Comparison of ENCODE assay signal across 9 mouse cellular contexts in genomic region chr9:123156910-123157361, GRCm38 (mm10). TPM values are rescaled to one million over a fixed set of nuclear protein-coding genes. Genes with fewer than 3 reads are reported as not detected.
DNase-seq lines count a peak whose midpoint lies in the region; ATAC-seq lines count a peak whose summit lies in the region.
"Had no signal": no experiment of that assay in that cellular context is flagged by ENCODE, and none has a peak within 500 bp of the region (broad histone marks: within the 10 kb centered on the region; RNA-seq: fewer than 3 reads in every experiment).

No protein-coding gene starts in this region.

- H3K27me3 ChIP-seq in embryonic facial prominence, embryonic 11.5 days (ENCODE audit: control insufficient read depth, insufficient read depth, low read length): no peaks in the 10 kb centered on the region
- H3K27me3 ChIP-seq in heart, embryonic 11.5 days (ENCODE audit: control insufficient read depth, insufficient read depth, low read length): peaks cover 6% of the 10 kb centered on the region
- no peaks in the 10 kb centered on the region for H3K27me3 ChIP-seq in liver, embryonic 15.5 days
- no peaks in the 10 kb centered on the region; the same call in 1 of the 2 replicates for H3K27me3 ChIP-seq in neural tube, embryonic 12.5 days (replicated peaks)

- H3K9ac ChIP-seq in embryonic facial prominence, embryonic 11.5 days (replicated peaks; ENCODE audit: low read length): peak overlapping the region; percentile 44; the same call in 1 of the 2 replicates
- peak overlapping the region; percentile 52; the same call in 1 of the 2 replicates for H3K9ac ChIP-seq in heart, embryonic 11.5 days (ENCODE audit: low read depth, low read length)
- H3K9ac ChIP-seq in liver, embryonic 15.5 days: no peak overlapping the region
- no peak overlapping the region for H3K9ac ChIP-seq in neural tube, embryonic 12.5 days

- no peaks in the 10 kb centered on the region for H3K9me3 ChIP-seq in embryonic facial prominence, embryonic 11.5 days (replicated peaks; ENCODE audit: control insufficient read depth, low read length)
- H3K9me3 ChIP-seq in heart, embryonic 11.5 days (replicated peaks; ENCODE audit: control insufficient read depth, low read length): no peaks in the 10 kb centered on the region
- no peaks in the 10 kb centered on the region for H3K9me3 ChIP-seq in liver, embryonic 15.5 days (replicated peaks)
- H3K9me3 ChIP-seq in neural tube, embryonic 12.5 days: no peaks in the 10 kb centered on the region

- H3K4me2 ChIP-seq in embryonic facial prominence, embryonic 11.5 days (ENCODE audit: low read depth, low read length): peak overlapping the region; percentile 32
- peak overlapping the region; percentile 58 for H3K4me2 ChIP-seq in heart, embryonic 11.5 days
- peak overlapping the region; percentile 37 for H3K4me2 ChIP-seq in liver, embryonic 15.5 days
- H3K4me2 ChIP-seq in neural tube, embryonic 12.5 days (replicated peaks): peak overlapping the region; percentile 44

- peak overlapping the region; percentile 12; the same call in 1 of the 2 replicates for H3K4me3 ChIP-seq in embryonic facial prominence, embryonic 11.5 days (ENCODE audit: low read depth, low read length)
- 0 out of 2 replicates have a peak overlapping the region, but pooled peaks have one; percentile 18 for H3K4me3 ChIP-seq in heart, embryonic 11.5 days (ENCODE audit: low read depth, low read length)
- no peak overlapping the region for H3K4me3 ChIP-seq in liver, embryonic 15.5 days (replicated peaks)
- H3K4me3 ChIP-seq in neural tube, embryonic 12.5 days: no peak overlapping the region

- peak; percentile 44 to 45 for DNase-seq in frontal cortex, postnatal 10 days (ENCODE audit: low spot score in 2 of 2)
- peak; percentile 35 for DNase-seq in embryonic facial prominence, embryonic 11.5 days (ENCODE audit: low spot score)
- peak; percentile 30 to 40 for DNase-seq in kidney, adult 8-10 months
- peak; percentile 61 to 64 for DNase-seq in thymus, postnatal 10 days (ENCODE audit: low spot score in 2 of 2)

- H3K27ac ChIP-seq in embryonic facial prominence, embryonic 11.5 days (replicated peaks; ENCODE audit: low read depth, low read length): no peak overlapping the region
- H3K27ac ChIP-seq in heart, embryonic 11.5 days (ENCODE audit: low read depth, low read length): no peak overlapping the region
- no peak overlapping the region for H3K27ac ChIP-seq in liver, embryonic 15.5 days (replicated peaks)
- H3K27ac ChIP-seq in neural tube, embryonic 12.5 days: no peak overlapping the region

- no peaks in the 10 kb centered on the region for H3K36me3 ChIP-seq in embryonic facial prominence, embryonic 11.5 days (replicated peaks; ENCODE audit: control insufficient read depth, insufficient read depth, low read depth, low read length)
- H3K36me3 ChIP-seq in heart, embryonic 11.5 days (ENCODE audit: control insufficient read depth, insufficient read depth, low read length): no peaks in the 10 kb centered on the region
- H3K36me3 ChIP-seq in liver, embryonic 15.5 days (replicated peaks): no peaks in the 10 kb centered on the region
- no peaks in the 10 kb centered on the region for H3K36me3 ChIP-seq in neural tube, embryonic 12.5 days

- ATAC-seq in frontal cortex, adult (ENCODE audit: low TSS enrichment): no peak
- 0 out of 2 replicates have a peak, but pooled peaks have one; percentile 56 for ATAC-seq in embryonic facial prominence, embryonic 11.5 days (replicated peaks; ENCODE audit: insufficient number of reproducible peaks, low FRiP score, low TSS enrichment, low read depth)
- ATAC-seq in heart, embryonic 11.5 days (replicated peaks; ENCODE audit: insufficient number of reproducible peaks, low FRiP score, low TSS enrichment): no peak
- 0 out of 2 replicates have a peak, but pooled peaks have one; percentile 27 for ATAC-seq in liver, embryonic 15.5 days (ENCODE audit: insufficient read depth)
- ATAC-seq in neural tube, embryonic 12.5 days (ENCODE audit: low FRiP score, low read depth): peak; percentile 37; the same call in 1 of the 2 replicates

- 32% methylated on average over 30 of the region's 30 CpGs for WGBS in embryonic facial prominence, embryonic 11.5 days
- 19% methylated on average over 30 of the region's 30 CpGs for WGBS in heart, embryonic 11.5 days (ENCODE audit: insufficient replicate concordance)
- 43% methylated on average over 30 of the region's 30 CpGs for WGBS in liver, embryonic 15.5 days (ENCODE audit: insufficient replicate concordance)
- 21% methylated on average over 30 of the region's 30 CpGs for WGBS in neural tube, embryonic 12.5 days

- H3K4me1 ChIP-seq in embryonic facial prominence, embryonic 11.5 days (ENCODE audit: control insufficient read depth, insufficient read depth, low read length): no peaks in the 10 kb centered on the region
- no peaks in the 10 kb centered on the region for H3K4me1 ChIP-seq in heart, embryonic 11.5 days (ENCODE audit: control insufficient read depth, insufficient read depth, low read length)
- 0 out of 2 replicates have a peak, but pooled peaks cover 6% of the 10 kb centered on the region for H3K4me1 ChIP-seq in liver, embryonic 15.5 days (replicated peaks)
- H3K4me1 ChIP-seq in neural tube, embryonic 12.5 days: no peaks in the 10 kb centered on the region

RNA-seq across cellular contexts. Expression of gene Clec3b, which starts 6.2 kb away (rescaled TPM):
- not detected in 2 replicates for polyA plus RNA-seq in embryonic facial prominence, embryonic 11.5 days (2014; fragmentation: Nextera tagmentation; extraction: Ambion mirVana)
- polyA plus RNA-seq in heart, embryonic 11.5 days (2014; fragmentation: Nextera tagmentation; extraction: Ambion mirVana): not detected in 2 replicates
- polyA plus RNA-seq in liver, embryonic 15.5 days (2015; fragmentation: Nextera tagmentation; extraction: Ambion mirVana): 0.12 TPM in 1 of 2 replicates, not detected in the other
- 0.20 TPM in 1 of 2 replicates, not detected in the other for polyA plus RNA-seq in neural tube, embryonic 12.5 days (2016; fragmentation: Nextera tagmentation; extraction: Ambion mirVana)

RNA-seq across cellular contexts. Expression of gene Exosc7, which starts 43.9 kb away (rescaled TPM):
- polyA plus RNA-seq in embryonic facial prominence, embryonic 11.5 days (2014; fragmentation: Nextera tagmentation; extraction: Ambion mirVana): 106 and 109 TPM in 2 replicates
- 90.1 and 100.0 TPM in 2 replicates for polyA plus RNA-seq in heart, embryonic 11.5 days (2014; fragmentation: Nextera tagmentation; extraction: Ambion mirVana)
- polyA plus RNA-seq in liver, embryonic 15.5 days (2015; fragmentation: Nextera tagmentation; extraction: Ambion mirVana): 70.3 and 73.1 TPM in 2 replicates
- polyA plus RNA-seq in neural tube, embryonic 12.5 days (2016; fragmentation: Nextera tagmentation; extraction: Ambion mirVana): 83.5 and 83.7 TPM in 2 replicates

RNA-seq across cellular contexts. Expression of gene Zdhhc3, which starts 43.9 kb away (rescaled TPM):
- polyA plus RNA-seq in embryonic facial prominence, embryonic 11.5 days (2014; fragmentation: Nextera tagmentation; extraction: Ambion mirVana): 56.9 and 64.3 TPM in 2 replicates
- polyA plus RNA-seq in heart, embryonic 11.5 days (2014; fragmentation: Nextera tagmentation; extraction: Ambion mirVana): 39.6 and 44.7 TPM in 2 replicates
- polyA plus RNA-seq in liver, embryonic 15.5 days (2015; fragmentation: Nextera tagmentation; extraction: Ambion mirVana): 30.7 and 31.7 TPM in 2 replicates
- 79.8 and 80.6 TPM in 2 replicates for polyA plus RNA-seq in neural tube, embryonic 12.5 days (2016; fragmentation: Nextera tagmentation; extraction: Ambion mirVana)

RNA-seq across cellular contexts. Expression of gene Cdcp1, which starts 58.9 kb away (rescaled TPM):
- 3.0 and 3.8 TPM in 2 replicates for polyA plus RNA-seq in embryonic facial prominence, embryonic 11.5 days (2014; fragmentation: Nextera tagmentation; extraction: Ambion mirVana)
- polyA plus RNA-seq in heart, embryonic 11.5 days (2014; fragmentation: Nextera tagmentation; extraction: Ambion mirVana): 0.32 and 0.49 TPM in 2 replicates
- polyA plus RNA-seq in liver, embryonic 15.5 days (2015; fragmentation: Nextera tagmentation; extraction: Ambion mirVana): 0.46 and 0.59 TPM in 2 replicates
- 0.27 and 0.30 TPM in 2 replicates for polyA plus RNA-seq in neural tube, embryonic 12.5 days (2016; fragmentation: Nextera tagmentation; extraction: Ambion mirVana)
- polyA plus RNA-seq: C2C12 had no signal

Comparison
In these comparisons a context has a peak if more than half of its experiments do, and no peak if none do; other contexts are left out.
1. ATAC-seq: peak in embryonic facial prominence, embryonic 11.5 days (single experiment), liver, embryonic 15.5 days (single experiment) and neural tube, embryonic 12.5 days (single experiment); none in frontal cortex, adult (single experiment) and heart, embryonic 11.5 days (single experiment).
2. H3K4me3 ChIP-seq: peak in embryonic facial prominence, embryonic 11.5 days (single experiment) and heart, embryonic 11.5 days (single experiment); none in liver, embryonic 15.5 days (single experiment) and neural tube, embryonic 12.5 days (single experiment).
3. H3K9ac ChIP-seq: peak in embryonic facial prominence, embryonic 11.5 days (single experiment) and heart, embryonic 11.5 days (single experiment); none in liver, embryonic 15.5 days (single experiment) and neural tube, embryonic 12.5 days (single experiment).
4. Peak in every context shown above with its lines, with median percentiles within 50 percentile points of each other: DNase-seq and H3K4me2 ChIP-seq.